Mouse (Mus musculus) frontal cortex, adult (tissue): ENCODE results near the gene Ptgir.
A peak's percentile ranks its signal among the peaks of the same experiment; 100 is the strongest.

Source experiments
- ATAC-seq: cut with Nextera tagmentation; 2 replicates; pipeline ENCODE4 v1.9.2; 2017; ENCODE audit warnings: mild to moderate bottlenecking, moderate library complexity, mixed read lengths; ENCODE audit not compliant: low TSS enrichment

Ptgir gene

GRCm38 (mm10) chr7:16891641-16892351, 14.5 kb upstream of the Ptgir start, which contains the start of gene Gng8:
TSS of gene Gng8 (plus strand) at chr7:16891786.
- peak; percentile 71 for ATAC-seq

GRCm38 (mm10) chr7:16892352-16892730, 13.9 kb upstream of the Ptgir start:
- ATAC-seq, result peak; percentile 13; the same call in 1 of the 2 replicates

- ATAC-seq, result no peak
Observed at GRCm38 (mm10) chr7:16893612-16894011, 12.7 kb upstream of the Ptgir start.

- ATAC-seq, result no peak
Observed at GRCm38 (mm10) chr7:16894279-16894678, 12.0 kb upstream of the Ptgir start.

GRCm38 (mm10) chr7:16895000-16895399, 11.3 kb upstream of the Ptgir start:
- peak; percentile 10 for ATAC-seq

- no peak for ATAC-seq
Observed at GRCm38 (mm10) chr7:16895511-16895910, 10.8 kb upstream of the Ptgir start.

GRCm38 (mm10) chr7:16900526-16900925, 5.8 kb upstream of the Ptgir start:
- ATAC-seq, result no peak

- ATAC-seq, result no peak
Observed at GRCm38 (mm10) chr7:16903439-16903955, 2.8 kb upstream of the Ptgir start.

- no peak for ATAC-seq
Observed at GRCm38 (mm10) chr7:16904120-16904675, 2.1 kb upstream of the Ptgir start.

- ATAC-seq, result no peak
Observed at GRCm38 (mm10) chr7:16905491-16906021, 734 bp upstream of the Ptgir start.

GRCm38 (mm10) chr7:16906889-16907559, 734 bp downstream of the Ptgir start:
- no peak for ATAC-seq

- ATAC-seq, result no peak
Observed at GRCm38 (mm10) chr7:16907842-16908241, 1.6 kb downstream of the Ptgir start.

- no peak for ATAC-seq
Observed at GRCm38 (mm10) chr7:16908367-16908766, 2.1 kb downstream of the Ptgir start.

GRCm38 (mm10) chr7:16908859-16909258, 2.6 kb downstream of the Ptgir start:
- no peak for ATAC-seq

- no peak for ATAC-seq
Observed at GRCm38 (mm10) chr7:16909909-16910308, 3.6 kb downstream of the Ptgir start.

- ATAC-seq, result no peak
Observed at GRCm38 (mm10) chr7:16911904-16912303, 5.6 kb downstream of the Ptgir start.

GRCm38 (mm10) chr7:16912360-16912759, 6.1 kb downstream of the Ptgir start:
- no peak for ATAC-seq

GRCm38 (mm10) chr7:16913806-16914452, 7.6 kb downstream of the Ptgir start:
- ATAC-seq, result peak; percentile 54

GRCm38 (mm10) chr7:16914453-16915343, 8.4 kb downstream of the Ptgir start:
- peak; percentile 3; the same call in 1 of the 2 replicates for ATAC-seq

- no peak for ATAC-seq
Observed at GRCm38 (mm10) chr7:16915461-16916340, 9.4 kb downstream of the Ptgir start.
